Mouse (Mus musculus) cerebellum, postnatal 36 days (tissue): ENCODE results near the gene Nme4.

Source experiments
- DNase-seq, 2 experiments: peaks; one replicate each; pipeline ENCODE4 v3.0.0; 2021 to 2022; ENCODE audit warnings: mixed read lengths in 2 of 2

The Nme4 gene

GRCm38 (mm10) chr17:26057787-26058567, 37.4 kb downstream of the Nme4 start:
- no peak for DNase-seq

- DNase-seq, result no peak
Observed at GRCm38 (mm10) chr17:26057278-26057677, 38.1 kb downstream of the Nme4 start.

GRCm38 (mm10) chr17:26055164-26055563, 40.2 kb downstream of the Nme4 start:
- DNase-seq, result no peak

DNA sequence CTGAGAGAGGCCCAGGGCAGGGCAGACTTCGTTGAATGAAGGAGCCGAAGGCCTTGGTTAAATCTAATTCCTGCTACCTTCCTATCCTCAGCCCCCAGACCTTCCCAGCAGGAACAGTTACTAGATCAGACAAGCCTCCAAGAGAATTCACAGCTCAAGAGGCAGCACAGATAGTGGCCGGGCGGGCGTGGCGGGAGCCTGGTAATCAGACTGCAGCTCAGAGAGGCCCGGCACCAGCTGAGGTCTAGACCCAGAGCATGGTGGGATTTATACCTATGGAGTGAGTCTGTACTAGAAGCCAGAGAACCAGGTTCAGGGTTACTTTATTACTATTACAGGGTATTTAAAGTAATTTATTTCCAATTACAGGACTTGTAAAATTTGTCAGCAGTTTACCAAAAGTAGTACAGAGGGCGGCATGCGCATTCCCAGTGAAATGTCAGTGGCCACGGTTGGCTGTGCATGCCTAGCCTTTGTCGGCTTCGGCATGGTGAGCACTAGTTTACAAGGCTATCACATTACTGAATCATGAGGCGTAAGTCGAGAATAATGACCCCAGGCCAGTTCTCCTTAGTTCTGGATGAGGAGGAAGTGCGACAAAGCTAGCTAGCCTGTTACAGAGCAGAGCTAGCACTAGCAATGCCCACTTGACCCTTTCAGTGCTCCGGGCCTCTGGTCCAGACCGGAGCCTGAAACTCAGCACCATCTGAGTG, 41.1 kb downstream of the Nme4 start:
- no peak for DNase-seq

DNA sequence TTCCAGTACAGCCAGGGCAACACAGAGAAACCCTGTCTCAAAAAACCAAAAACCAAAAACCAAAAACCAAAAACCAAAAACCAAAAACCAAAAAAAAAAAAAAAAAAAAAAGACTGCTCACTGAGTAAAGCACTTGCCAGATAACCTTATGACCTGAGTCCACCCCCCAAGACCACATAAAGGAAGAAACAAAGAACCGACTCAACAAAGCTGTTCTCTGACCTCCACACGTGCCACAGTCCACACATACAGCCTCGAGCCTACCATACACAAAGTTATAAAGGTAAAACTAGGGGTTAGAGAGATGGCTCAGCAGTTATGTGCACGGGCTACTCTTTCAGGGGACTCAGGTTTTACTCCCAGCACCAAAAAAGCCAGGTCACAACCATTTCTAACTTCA, 42.7 kb downstream of the Nme4 start:
- no peak for DNase-seq

DNA sequence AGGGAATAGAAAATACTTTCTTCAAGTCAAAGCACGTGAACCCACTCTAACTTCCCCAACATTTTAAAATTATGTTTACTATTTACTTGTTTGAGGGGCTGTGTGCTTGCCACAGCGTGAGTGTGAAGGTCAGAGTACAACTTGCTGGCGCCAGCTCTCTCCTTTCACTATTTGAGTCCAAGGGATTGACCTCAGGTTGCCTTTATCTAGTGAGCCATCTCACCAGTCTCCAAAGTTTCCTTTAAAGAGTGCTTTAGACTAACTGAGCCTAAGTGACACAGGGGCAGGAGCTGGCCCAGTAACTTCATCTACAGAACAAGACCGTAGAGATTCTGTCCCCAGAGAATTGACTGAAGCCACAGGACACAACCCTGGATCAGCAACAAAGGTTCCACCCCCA, 43.3 kb downstream of the Nme4 start:
- no peak for DNase-seq

- DNase-seq, result no peak
Observed at GRCm38 (mm10) chr17:26048118-26048517, 47.3 kb downstream of the Nme4 start.

GRCm38 (mm10) chr17:26046253-26046997, 49.0 kb downstream of the Nme4 start:
- peak; percentile 51 to 61 for DNase-seq

DNA sequence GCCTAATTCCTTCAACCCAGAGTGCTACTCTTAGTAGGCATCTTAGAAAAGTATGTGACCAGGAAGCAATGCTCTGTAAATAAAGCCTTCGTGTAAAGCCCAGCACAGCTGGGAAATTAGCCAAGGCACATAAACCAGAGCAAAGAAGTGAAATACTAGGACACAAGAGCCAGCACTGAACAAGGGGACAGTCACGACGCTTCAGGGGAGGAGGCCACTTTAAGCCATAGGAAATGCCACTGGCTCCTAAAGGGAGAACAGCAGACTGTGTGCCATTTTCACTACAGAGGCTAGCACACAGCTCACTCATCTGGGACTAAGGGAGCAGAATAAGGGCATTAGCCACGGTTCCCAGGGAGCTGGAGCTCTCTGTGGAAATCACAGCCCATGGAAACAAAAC, 50.1 kb downstream of the Nme4 start:
- DNase-seq, result no peak

GRCm38 (mm10) chr17:26043249-26043636, 52.2 kb downstream of the Nme4 start:
- peak; percentile 90 to 91 for DNase-seq

- DNase-seq, result peak; percentile 47 to 55
Observed at GRCm38 (mm10) chr17:26042599-26043248, 52.7 kb downstream of the Nme4 start.
